Mouse (Mus musculus) spleen, postnatal 10 days (tissue): ENCODE measurements around the gene Apobec2.

Experiments used
- DNase-seq, 2 experiments: peaks; one replicate each; pipeline ENCODE4 v3.0.0; 2021 to 2022; ENCODE audit warnings: low spot score in 2 of 2

Apobec2 gene

DNA sequence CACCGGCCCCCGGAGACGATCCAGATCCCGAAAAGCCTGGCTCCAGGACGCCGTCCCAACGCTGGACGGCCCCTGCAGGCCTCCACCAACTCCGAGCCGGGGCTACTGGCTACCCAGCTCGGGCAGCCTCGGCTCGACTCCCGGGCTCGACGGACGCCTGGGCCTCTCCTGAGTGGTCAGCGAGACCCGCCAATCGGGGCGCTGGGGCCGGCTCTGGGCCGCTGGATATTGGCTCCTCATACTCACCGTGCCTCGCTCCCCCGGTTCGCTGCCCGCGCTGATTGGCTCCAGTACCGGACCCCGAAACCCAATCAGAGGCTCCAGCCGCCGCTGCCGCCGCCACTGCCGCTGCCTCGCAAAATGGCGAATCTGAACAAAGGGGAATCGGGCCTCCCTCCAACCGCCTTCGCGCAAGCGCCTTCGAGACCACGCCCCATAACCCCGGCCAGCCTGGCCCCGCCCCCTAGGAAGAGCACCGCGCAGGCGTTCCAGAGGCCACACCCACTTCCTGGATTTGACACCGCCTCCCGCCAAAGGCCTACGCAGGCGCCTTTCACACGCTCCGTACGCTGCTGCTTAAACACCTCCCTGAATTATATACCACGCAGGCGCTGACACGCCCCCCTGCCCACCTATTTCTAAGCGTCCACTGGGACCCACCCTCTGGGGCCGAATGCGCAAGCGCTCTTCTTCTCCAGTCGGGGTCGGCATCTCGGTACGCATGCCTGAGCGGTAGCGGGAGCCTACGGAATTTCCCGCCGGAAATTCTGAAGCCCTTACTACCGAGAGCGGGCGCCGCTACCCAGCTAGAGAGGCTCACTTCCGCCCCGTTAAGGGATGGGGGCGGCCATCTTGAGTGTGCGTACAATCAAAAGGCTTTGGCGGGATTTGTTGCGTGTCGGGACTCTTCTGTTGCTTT lies 23.1 kb downstream of the Apobec2 start, which contains the start of the genes Nfya and Oard1:
Gene Nfya, minus strand, starts transcription at position 527 of the 919 bp plus-strand sequence.
Gene Oard1, plus strand, starts transcription at position 635 of the 919 bp plus-strand sequence.
- DNase-seq, result peak; percentile 100

- peak; percentile 82 to 89 for DNase-seq
These were observed 24.0 kb downstream of the Apobec2 start for GRCm38 (mm10) chr17:48408526-48409291.

DNA sequence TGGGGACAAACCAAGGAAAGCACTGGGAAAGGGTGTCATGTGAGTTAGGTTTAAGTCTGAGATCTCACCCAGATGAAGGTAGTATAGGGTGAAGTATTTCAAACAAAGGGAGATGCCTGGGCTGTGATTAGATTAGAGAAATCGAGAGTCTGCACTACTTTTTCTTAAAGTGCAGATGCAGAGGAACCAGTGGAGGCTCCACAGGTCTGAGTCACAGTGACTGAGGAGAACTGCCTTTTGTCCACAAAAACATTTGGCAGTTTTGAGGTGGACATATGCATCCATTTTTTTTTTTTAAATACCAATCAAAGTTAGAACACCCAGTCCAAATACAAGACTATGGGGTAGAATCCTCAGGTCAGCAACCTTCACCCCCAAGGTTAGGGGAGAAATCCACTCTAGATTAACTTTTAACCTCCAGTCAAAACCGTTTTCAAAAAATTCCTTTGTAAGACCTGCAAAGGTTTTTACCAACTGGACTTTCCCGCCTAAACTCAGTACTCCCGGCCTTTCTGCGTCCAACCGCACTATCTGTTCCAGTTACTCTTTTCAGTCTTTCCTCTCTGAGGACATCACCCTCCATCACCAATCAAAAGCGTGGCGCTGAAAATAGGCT lies 24.7 kb downstream of the Apobec2 start:
- no peak for DNase-seq

- DNase-seq, result peak in 1 of 2 experiments; percentile 41
These were observed 25.6 kb downstream of the Apobec2 start for GRCm38 (mm10) chr17:48407154-48407553.

DNA sequence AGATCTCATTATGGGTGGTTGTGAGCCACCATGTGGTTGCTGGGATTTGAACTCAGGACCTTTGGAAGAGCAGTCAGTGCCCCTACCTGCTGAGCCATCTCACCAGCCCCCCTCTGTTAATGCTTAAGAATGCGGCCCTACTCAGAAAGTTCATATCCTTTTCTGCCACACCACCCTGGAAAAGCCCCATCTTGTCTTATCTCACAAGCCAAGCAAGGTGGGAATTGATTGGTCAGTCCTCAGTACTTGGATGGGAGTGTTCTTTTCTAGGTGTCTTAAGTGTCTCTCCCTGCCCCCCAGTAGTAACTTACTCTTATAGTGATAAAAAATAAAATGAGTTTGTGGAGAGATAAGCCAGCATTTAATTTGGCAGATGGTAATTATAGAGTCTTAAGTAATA lies 28.0 kb downstream of the Apobec2 start:
- no peak for DNase-seq

DNA sequence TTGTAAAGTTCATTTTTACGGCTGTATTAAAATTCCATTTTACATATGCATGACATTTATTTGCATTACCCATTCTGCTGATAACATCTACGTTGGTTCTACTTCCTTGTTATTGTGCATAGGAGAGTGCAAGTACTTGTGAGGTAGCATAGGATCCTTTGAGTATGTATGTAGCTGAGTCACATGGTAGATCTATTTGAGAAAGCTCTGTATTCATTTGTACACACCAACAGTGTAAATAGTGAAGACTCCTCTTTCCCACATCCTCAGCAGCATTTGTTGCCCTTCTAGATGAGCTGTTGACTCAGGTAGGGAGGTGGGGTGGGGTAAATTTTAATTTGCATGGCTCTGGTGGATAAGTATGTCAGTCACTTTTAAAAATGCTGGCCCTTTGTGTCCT lies 28.9 kb downstream of the Apobec2 start:
- no peak for DNase-seq

GRCm38 (mm10) chr17:48402751-48403150 lies 30.0 kb downstream of the Apobec2 start:
- DNase-seq, result no peak

DNA sequence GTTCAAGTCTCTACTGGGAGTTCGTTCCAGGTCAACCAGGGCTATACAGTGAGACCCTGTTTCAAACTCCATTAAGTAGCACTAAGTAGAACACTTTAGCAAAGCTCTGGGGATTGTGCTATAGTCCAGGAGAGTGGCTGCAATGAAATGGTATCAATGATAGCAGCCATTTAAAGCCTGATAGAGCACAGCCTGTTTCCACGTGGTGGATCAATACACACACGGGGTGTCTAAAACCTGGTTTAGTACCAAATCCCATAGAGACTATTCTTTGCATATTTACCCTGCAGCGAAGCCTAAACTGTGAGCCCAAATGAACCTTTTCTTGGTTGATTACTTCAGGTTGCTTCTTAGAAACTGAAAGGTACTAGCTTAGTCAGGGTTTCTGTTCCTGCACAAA lies 31.0 kb downstream of the Apobec2 start:
- DNase-seq, result no peak

DNA sequence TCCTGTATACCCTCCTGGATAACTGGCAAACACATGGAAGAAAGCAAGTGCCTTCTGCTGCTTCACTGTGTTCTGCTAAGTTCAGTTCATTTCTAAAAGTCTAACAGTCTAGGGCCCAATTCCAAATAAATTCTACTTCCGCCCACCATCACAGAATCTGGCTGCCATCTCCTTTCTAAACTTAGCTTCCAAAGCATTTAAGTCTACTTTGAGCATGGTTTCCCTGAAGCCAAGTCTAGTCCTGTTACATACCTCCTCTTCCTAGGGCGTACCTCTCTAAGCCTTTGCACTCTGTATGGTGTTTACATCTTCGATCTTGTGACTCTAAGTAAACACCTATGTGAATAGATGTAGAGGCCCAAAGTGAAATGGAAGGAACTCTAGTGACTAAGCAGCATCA lies 40.1 kb downstream of the Apobec2 start:
- no peak for DNase-seq

DNA sequence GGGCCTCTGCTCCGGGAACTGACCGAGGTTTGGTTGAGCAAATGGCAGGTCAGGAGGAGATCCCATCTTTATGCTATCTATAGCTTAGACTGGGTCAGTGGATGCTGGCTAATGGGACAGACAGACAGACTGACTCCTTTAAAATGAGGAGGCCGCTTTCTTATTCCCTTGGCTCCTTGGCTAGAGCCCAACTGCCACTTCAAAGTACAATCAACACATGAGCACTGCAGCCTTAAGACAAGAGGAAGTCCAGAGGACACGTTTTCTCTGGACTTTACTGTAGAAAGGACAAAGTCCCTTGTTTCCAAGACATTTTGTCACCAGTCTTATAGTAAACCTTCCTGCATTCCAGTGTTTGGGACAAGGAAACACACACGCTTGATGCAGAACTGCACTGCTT lies 41.3 kb downstream of the Apobec2 start:
- no peak for DNase-seq

DNA sequence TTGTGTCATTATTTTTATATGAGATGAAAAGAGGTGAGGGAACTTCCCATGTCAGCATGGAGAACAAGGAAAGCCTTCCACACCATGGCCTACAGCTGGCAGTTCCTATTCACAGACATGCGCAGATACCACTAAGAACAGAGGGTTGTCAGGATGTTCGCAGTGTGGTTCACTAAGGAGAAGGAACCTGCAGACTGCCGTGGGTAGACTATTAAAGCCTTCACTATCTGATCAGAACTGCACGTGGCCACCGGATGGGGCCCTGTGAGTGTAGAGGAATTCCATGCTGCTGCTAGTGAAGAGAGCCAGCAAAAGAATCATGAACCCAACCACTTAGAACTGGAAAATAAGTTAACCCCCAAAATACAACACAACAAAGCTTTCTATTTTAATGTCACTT lies 43.3 kb downstream of the Apobec2 start:
- DNase-seq, result no peak

DNA sequence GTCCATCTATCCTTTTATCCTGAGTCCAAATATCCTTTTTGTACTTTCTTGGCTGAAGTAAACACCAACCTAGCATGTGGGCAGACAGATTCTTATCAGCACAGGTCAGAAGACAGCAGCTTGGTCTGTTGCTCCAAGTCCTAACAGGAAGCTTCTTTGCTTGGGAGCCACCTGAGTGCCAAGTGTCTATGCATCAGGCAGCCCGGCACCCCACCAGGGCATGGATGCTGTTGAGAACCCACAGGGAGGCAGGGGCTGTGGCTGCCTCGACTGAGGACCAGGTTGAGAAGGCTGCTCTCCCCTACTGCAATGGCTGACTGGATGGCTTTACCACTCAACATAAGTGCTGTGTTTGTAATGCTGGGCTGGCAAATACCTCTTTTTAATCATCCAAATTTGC lies 44.1 kb downstream of the Apobec2 start:
- DNase-seq, result no peak

GRCm38 (mm10) chr17:48385786-48386461 lies 46.8 kb downstream of the Apobec2 start:
- no peak for DNase-seq

DNA sequence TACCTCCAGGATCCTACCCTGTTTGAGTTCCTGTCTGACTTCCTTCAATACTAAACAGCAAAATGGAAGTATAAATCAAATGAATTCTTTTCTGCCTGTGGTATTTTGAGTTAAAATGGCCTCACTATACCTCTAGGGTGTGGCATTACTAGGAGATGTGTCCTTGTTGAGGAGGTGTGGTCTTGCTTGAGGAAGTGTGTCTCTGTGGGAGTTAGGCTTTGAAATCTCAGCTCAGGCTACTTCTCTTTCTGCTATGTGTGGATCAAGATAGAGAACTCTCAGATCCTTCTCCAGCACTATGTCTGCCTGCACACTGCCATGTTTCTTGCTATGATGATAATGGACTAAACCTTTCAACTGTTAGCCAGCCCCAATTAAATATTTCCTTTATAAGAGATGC lies 53.7 kb downstream of the Apobec2 start:
- no peak for DNase-seq

DNA sequence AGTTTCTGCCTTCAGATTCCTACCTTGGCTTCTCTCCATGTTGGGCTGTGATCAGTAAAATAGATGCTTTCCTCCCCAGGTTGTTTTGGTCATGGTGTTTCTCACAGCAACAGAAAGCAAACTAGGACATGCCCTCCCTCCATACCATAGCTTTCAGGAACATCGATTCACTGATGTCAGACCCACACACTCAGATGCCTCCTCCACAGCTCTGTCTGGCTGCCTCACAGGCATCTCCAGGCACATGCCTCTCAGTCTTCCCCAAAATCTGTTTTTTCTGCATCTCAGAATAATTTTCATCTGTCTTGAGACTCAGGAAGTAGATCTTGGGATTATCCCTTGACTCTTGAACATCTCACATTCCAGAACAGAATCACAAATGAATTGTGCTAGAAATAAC lies 56.6 kb downstream of the Apobec2 start:
- DNase-seq, result no peak

- no peak for DNase-seq
These were observed 59.7 kb downstream of the Apobec2 start for GRCm38 (mm10) chr17:48372987-48373386.

DNA sequence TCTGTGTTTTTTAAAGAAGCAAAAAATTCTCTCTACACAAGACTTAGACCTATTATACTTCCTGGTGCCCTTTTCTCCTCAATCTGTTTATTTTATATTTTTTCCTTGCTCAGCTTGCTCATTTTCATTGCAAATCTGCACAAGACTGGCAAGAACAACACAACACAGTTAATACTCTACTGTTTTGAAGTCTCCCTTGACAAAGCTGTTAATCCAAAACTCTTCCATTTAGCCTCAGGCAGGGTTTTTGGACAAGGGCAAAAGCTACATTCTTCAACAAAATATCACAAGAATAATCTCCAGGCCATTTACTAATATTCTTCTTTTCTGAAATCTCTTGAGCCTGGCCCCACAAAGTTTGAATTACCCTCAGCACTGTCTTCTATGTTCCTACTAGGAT lies 61.1 kb downstream of the Apobec2 start:
- DNase-seq, result no peak
